Mouse (Mus musculus): ENCODE measurements around the gene Tmc8. TPM values are rescaled to one million over a fixed set of nuclear protein-coding genes. Genes with fewer than 3 reads are reported as not detected.

Gene Tmc8
- polyA plus RNA-seq, 1 experiment from 2014 or later = 3.7 TPM

DNA sequence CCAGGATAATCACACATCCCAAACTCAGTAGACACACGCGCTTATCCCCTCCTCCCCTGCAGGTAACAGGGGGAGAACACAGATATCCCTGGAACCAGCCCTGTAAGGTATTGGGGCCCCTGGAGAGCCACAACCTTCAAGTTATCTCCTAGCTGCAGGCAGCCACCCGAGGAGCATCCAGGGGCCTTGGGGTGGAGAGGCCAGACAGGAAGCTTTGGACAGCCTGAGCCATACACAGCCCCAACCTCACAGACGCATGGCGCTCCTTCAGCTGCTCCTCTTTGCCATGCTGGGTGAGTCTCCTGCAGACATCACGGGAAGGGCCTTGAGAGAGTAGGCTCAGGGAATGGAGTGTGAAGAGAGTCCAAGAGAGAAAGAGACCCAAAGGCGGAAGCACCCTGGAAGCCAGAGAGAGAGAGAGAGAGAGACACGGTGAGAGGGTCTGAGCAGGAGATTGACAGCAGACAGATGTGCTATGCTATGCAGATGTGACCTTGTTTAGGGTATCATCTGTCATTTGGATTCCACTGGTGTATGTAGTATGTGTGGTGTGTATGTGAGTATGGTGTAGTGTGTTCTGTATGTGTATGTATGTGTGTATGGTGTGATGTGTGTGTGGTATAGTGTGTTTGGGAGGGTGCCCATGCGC lies 15.8 kb downstream of the Tmc8 start, which contains the start of gene 6030468B19Rik:
TSS of gene 6030468B19Rik (plus strand) at position 150 of the 649 bp plus-strand sequence.
- Histone ChIP-seq H3K9me3 (replicated peaks; ENCODE audit: control insufficient read depth, low read length) (no peaks in the 10 kb centered on the region), H3K27me3 (ENCODE audit: control insufficient read depth, insufficient read depth, low read length) (no peaks in the 10 kb centered on the region), H3K4me1 (ENCODE audit: control insufficient read depth, insufficient read depth, low read length) (peaks cover 9% of the 10 kb centered on the region), H3K27ac (ENCODE audit: low read length) (no peak within 1 kb of the TSS), H3K36me3 (ENCODE audit: control insufficient read depth, insufficient read depth, low read length) (no peaks in the 10 kb centered on the region), H3K9ac (ENCODE audit: low read length) (peak within 1 kb of the TSS; percentile 23; the same call in 1 of the 2 replicates), H3K4me3 (replicated peaks; ENCODE audit: low read length) (no peak within 1 kb of the TSS), H3K4me2 (ENCODE audit: low read depth, low read length) (no peak within 1 kb of the TSS)
- peak; percentile 75 for ATAC-seq (ENCODE audit: insufficient read depth, low FRiP score)
- 51% methylated on average over 9 of the region's 9 CpGs for WGBS

DNA sequence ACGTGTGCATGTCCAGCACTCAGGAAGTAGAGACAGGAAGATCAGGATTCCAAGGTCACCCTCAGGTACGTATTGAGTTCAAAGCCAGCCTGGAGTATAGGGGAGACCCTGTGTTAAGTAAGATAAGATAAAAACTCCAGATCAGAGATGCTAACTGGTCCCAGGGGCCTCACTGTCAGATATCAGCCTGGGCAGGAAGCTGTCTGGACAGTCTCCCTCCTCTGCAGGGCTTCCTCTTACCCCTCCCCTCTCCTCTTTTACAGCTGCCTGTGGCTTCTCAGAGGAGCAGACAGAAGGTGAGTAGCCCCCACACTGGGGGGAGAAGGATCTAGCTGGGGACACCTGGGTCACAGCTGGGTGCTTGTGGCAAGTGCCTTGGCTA lies 16.3 kb downstream of the Tmc8 start:
- Histone ChIP-seq H3K27me3 (ENCODE audit: control insufficient read depth, insufficient read depth, low read length) (no peaks in the 10 kb centered on the region), H3K4me1 (ENCODE audit: control insufficient read depth, insufficient read depth, low read length) (peaks cover 8% of the 10 kb centered on the region; the same call in 1 of the 2 replicates), H3K9me3 (replicated peaks; ENCODE audit: control insufficient read depth, low read length) (no peaks in the 10 kb centered on the region), H3K27ac (ENCODE audit: low read length) (no peak overlapping the region), H3K4me3 (replicated peaks; ENCODE audit: low read length) (no peak overlapping the region), H3K9ac (ENCODE audit: low read length) (peak overlapping the region; percentile 23; the same call in 1 of the 2 replicates), H3K36me3 (ENCODE audit: control insufficient read depth, insufficient read depth, low read length) (no peaks in the 10 kb centered on the region), H3K4me2 (ENCODE audit: low read depth, low read length) (no peak overlapping the region)
- WGBS = 39% methylated on average over 2 of the region's 2 CpGs
- no peak for ATAC-seq (ENCODE audit: insufficient read depth, low FRiP score)

- Histone ChIP-seq H3K4me2 (ENCODE audit: low read depth, low read length) (no peak overlapping the region), H3K9me3 (replicated peaks; ENCODE audit: control insufficient read depth, low read length) (no peaks in the 10 kb centered on the region), H3K27me3 (ENCODE audit: control insufficient read depth, insufficient read depth, low read length) (no peaks in the 10 kb centered on the region), H3K27ac (ENCODE audit: low read length) (no peak overlapping the region), H3K4me3 (replicated peaks; ENCODE audit: low read length) (no peak overlapping the region), H3K4me1 (ENCODE audit: control insufficient read depth, insufficient read depth, low read length) (peaks cover 8% of the 10 kb centered on the region; the same call in 1 of the 2 replicates), H3K36me3 (ENCODE audit: control insufficient read depth, insufficient read depth, low read length) (no peaks in the 10 kb centered on the region), H3K9ac (ENCODE audit: low read length) (no peak overlapping the region)
- no peak for ATAC-seq (ENCODE audit: insufficient read depth, low FRiP score)
- WGBS = 70% methylated on average over 5 of the region's 5 CpGs
These were observed 17.3 kb downstream of the Tmc8 start for GRCm38 (mm10) chr11:117799174-117799573.

DNA sequence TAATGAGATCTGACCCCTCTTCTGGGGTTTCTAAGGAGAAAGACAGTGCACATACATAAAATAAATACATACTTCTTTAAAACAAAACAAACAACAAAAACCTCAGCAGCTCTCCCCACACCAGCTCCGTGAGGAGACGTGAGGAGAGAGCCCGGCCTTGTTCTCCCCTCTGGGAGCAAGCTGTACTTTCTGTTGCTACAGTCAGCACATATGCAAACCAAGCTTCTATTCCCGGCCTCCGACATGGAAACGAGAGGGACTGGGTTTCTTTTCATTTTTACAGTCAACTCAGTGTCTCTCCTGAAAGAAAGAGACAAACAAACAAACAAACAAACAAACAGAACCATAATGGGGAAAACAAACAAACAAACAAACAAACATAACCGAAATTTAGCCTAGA lies 18.2 kb downstream of the Tmc8 start:
- 79% methylated on average over 7 of the region's 7 CpGs for WGBS
- H3K4me2 ChIP-seq (ENCODE audit: low read depth, low read length) = no peak overlapping the region
- H3K9me3 ChIP-seq (replicated peaks; ENCODE audit: control insufficient read depth, low read length) = no peaks in the 10 kb centered on the region
- H3K4me3 ChIP-seq (replicated peaks; ENCODE audit: low read length) = no peak overlapping the region
- no peak overlapping the region for H3K9ac ChIP-seq (ENCODE audit: low read length)
- peaks cover 8% of the 10 kb centered on the region; the same call in 1 of the 2 replicates for H3K4me1 ChIP-seq (ENCODE audit: control insufficient read depth, insufficient read depth, low read length)
- no peak for ATAC-seq (ENCODE audit: insufficient read depth, low FRiP score)
- no peaks in the 10 kb centered on the region for H3K27me3 ChIP-seq (ENCODE audit: control insufficient read depth, insufficient read depth, low read length)
- no peaks in the 10 kb centered on the region for H3K36me3 ChIP-seq (ENCODE audit: control insufficient read depth, insufficient read depth, low read length)
- no peak overlapping the region for H3K27ac ChIP-seq (ENCODE audit: low read length)

- ATAC-seq (ENCODE audit: insufficient read depth, low FRiP score) = no peak
- no peaks in the 10 kb centered on the region for H3K27me3 ChIP-seq (ENCODE audit: control insufficient read depth, insufficient read depth, low read length)
- no peak overlapping the region for H3K4me2 ChIP-seq (ENCODE audit: low read depth, low read length)
- WGBS = 67% methylated on average over 7 of the region's 7 CpGs
- H3K4me1 ChIP-seq (ENCODE audit: control insufficient read depth, insufficient read depth, low read length) = peaks cover 8% of the 10 kb centered on the region; the same call in 1 of the 2 replicates
- H3K4me3 ChIP-seq (replicated peaks; ENCODE audit: low read length) = no peak overlapping the region
- H3K9me3 ChIP-seq (replicated peaks; ENCODE audit: control insufficient read depth, low read length) = no peaks in the 10 kb centered on the region
- H3K9ac ChIP-seq (ENCODE audit: low read length) = no peak overlapping the region
- H3K36me3 ChIP-seq (ENCODE audit: control insufficient read depth, insufficient read depth, low read length) = no peaks in the 10 kb centered on the region
- no peak overlapping the region for H3K27ac ChIP-seq (ENCODE audit: low read length)
These were observed 19.8 kb downstream of the Tmc8 start for GRCm38 (mm10) chr11:117801650-117802049.

GRCm38 (mm10) chr11:117803166-117803688 lies 21.4 kb downstream of the Tmc8 start:
- ATAC-seq (ENCODE audit: insufficient read depth, low FRiP score) = no peak
- 82% methylated on average over 3 of the region's 3 CpGs for WGBS
- H3K9ac ChIP-seq (ENCODE audit: low read length) = no peak overlapping the region
- no peaks in the 10 kb centered on the region for H3K36me3 ChIP-seq (ENCODE audit: control insufficient read depth, insufficient read depth, low read length)
- no peak overlapping the region for H3K4me3 ChIP-seq (replicated peaks; ENCODE audit: low read length)
- H3K27me3 ChIP-seq (ENCODE audit: control insufficient read depth, insufficient read depth, low read length) = no peaks in the 10 kb centered on the region
- peaks cover 2% of the 10 kb centered on the region; the same call in 1 of the 2 replicates for H3K4me1 ChIP-seq (ENCODE audit: control insufficient read depth, insufficient read depth, low read length)
- H3K4me2 ChIP-seq (ENCODE audit: low read depth, low read length) = no peak overlapping the region
- H3K27ac ChIP-seq (ENCODE audit: low read length) = no peak overlapping the region
- no peaks in the 10 kb centered on the region for H3K9me3 ChIP-seq (replicated peaks; ENCODE audit: control insufficient read depth, low read length)

- ATAC-seq (ENCODE audit: insufficient read depth, low FRiP score) = no peak
- WGBS = 96% methylated on average over 6 of the region's 6 CpGs
- H3K4me1 ChIP-seq (ENCODE audit: control insufficient read depth, insufficient read depth, low read length) = peaks cover 14% of the 10 kb centered on the region
- H3K9ac ChIP-seq (ENCODE audit: low read length) = no peak overlapping the region
- no peaks in the 10 kb centered on the region for H3K9me3 ChIP-seq (replicated peaks; ENCODE audit: control insufficient read depth, low read length)
- H3K4me2 ChIP-seq (ENCODE audit: low read depth, low read length) = no peak overlapping the region
- H3K27me3 ChIP-seq (ENCODE audit: control insufficient read depth, insufficient read depth, low read length) = no peaks in the 10 kb centered on the region
- H3K4me3 ChIP-seq (replicated peaks; ENCODE audit: low read length) = no peak overlapping the region
- H3K36me3 ChIP-seq (ENCODE audit: control insufficient read depth, insufficient read depth, low read length) = no peaks in the 10 kb centered on the region
- H3K27ac ChIP-seq (ENCODE audit: low read length) = no peak overlapping the region
These were observed 24.9 kb downstream of the Tmc8 start for GRCm38 (mm10) chr11:117806781-117807180.

GRCm38 (mm10) chr11:117809407-117810311 lies 27.8 kb downstream of the Tmc8 start, which contains the start of the genes Gm20708 and Syngr2:
Gene Gm20708 (plus strand): TSS chr11:117809668.
Gene Syngr2 (plus strand): TSS chr11:117809668.
- peak; percentile 73 for ATAC-seq (ENCODE audit: insufficient read depth, low FRiP score)
- under 1% methylated on average over 75 of the region's 75 CpGs for WGBS

More at GRCm38 (mm10) chr11:117809407-117810311, 27.8 kb downstream of the Tmc8 start, which contains the start of the genes Gm20708 and Syngr2:
- Histone ChIP-seq H3K36me3 (ENCODE audit: control insufficient read depth, insufficient read depth, low read length) (peaks cover 8% of the 10 kb centered on the region; the same call in 1 of the 2 replicates), H3K4me1 (ENCODE audit: control insufficient read depth, insufficient read depth, low read length) (peaks cover 14% of the 10 kb centered on the region), H3K27ac (ENCODE audit: low read length) (peak within 1 kb of the TSS; percentile 89), H3K9me3 (replicated peaks; ENCODE audit: control insufficient read depth, low read length) (no peaks in the 10 kb centered on the region), H3K9ac (ENCODE audit: low read length) (peak within 1 kb of the TSS; percentile 89), H3K4me3 (replicated peaks; ENCODE audit: low read length) (peak within 1 kb of the TSS; percentile 89), H3K4me2 (ENCODE audit: low read depth, low read length) (peak within 1 kb of the TSS; percentile 97), H3K27me3 (ENCODE audit: control insufficient read depth, insufficient read depth, low read length) (no peaks in the 10 kb centered on the region)

All from stomach, embryonic 16.5 days (tissue).